Mouse (Mus musculus) right cerebral cortex, adult 18-20 months (tissue): ENCODE results near the gene Acsbg2.

Experiments
- DNase-seq: peaks from one replicate; pipeline ENCODE4 v3.0.0; 2022; ENCODE audit warnings: mixed read lengths

Gene Acsbg2

DNA sequence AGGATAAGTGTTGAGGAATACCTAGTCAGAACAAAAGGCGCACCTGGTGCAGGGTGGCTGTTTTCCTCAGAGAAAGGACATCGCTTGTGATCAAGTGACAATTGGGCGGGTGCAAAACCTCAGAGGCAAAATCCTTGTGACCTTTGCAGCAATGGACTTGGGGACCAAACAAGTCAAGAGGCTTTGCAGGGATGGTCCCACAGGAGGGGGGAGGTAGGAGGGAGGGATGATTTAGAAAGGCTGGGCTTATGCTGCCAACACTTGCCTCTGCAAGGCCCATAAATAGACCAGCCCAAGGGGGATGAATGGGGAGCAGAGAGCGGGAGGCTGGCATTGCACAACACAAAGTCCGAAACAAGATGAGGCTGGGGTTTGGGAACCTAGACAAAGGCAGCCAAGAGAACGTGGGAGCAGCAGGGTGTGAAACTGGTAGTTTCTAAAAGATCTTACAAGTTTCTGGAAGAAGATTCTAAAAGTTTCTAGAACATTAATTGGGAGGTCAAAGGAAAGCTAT is 55.2 kb downstream of the Acsbg2 start:
- DNase-seq, result no peak

DNA sequence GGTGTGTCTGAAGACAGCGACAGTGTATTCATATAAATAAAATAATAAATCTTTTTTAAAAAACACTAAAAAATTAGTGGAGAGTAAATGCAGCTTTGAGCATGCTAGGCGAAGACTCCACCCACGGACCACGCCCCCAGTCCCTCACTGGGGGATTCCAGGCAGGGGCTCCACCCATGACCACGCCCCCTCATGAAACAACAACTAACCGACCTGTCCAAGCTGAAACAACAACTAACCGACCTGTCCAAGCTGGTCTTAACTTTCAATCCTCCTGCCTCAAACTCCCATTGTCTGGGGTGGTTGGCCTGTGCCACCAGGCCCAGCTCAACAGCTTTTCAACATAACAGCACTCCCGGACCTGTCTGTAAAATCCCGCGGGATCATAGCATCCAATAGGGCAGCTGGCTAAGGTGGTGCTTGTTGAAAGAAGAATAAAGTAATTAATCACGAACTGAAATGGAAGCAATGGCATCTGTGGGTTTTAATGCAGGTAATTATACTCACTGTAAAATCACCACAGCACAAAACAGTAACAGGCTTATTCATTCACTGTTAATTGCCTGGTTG is 56.1 kb downstream of the Acsbg2 start:
- DNase-seq, result no peak

DNA sequence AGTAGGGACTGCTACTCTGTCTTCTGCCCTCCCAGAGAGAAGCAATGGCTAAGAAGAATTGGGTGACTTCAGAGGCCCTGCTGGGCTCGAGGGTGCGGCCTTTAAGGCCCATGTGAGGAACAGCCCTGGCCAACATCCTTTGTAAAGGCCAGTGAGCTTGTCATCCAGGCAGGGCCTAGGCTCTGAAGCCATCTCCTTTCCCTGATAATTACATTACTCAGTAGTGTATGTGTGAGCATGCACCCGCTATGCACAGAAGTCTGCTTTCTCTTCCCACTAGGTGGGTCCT is 59.2 kb downstream of the Acsbg2 start:
- DNase-seq, result no peak

DNA sequence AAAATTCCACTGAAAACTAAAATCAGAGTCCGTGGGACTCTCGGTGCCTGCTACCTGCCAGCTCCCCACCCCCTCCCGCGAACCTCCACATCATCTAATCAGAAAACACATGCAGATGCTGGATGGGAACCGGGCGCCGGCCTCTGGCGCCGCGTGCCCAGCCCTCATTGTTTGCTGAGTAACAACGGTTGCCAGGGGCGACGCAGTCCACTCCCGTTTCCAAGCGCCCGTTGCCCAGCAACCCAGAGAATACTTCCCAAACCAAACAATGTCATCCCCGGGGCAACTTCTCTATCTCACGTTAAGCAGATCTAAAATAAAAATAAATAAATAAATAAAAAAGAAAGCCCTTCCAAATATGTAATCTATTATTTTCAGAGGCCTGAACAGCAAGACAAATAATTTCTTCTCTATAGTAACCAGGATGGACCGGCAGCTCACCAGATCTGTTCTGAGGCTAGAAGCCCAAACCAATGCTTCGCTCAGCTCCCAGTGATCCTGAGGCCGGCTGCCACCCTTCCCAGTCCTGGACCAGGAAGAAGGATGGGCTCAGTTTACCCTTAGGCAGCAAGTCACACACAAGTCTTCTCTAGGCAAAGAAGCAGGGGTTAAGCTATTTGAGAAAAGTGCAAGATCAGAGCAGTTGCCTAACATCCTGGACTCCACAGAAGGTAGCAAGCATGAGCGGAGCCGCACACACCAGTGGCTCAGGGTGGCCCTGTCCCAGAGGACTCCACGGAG is 59.8 kb downstream of the Acsbg2 start:
- DNase-seq, result peak; percentile 82

DNA sequence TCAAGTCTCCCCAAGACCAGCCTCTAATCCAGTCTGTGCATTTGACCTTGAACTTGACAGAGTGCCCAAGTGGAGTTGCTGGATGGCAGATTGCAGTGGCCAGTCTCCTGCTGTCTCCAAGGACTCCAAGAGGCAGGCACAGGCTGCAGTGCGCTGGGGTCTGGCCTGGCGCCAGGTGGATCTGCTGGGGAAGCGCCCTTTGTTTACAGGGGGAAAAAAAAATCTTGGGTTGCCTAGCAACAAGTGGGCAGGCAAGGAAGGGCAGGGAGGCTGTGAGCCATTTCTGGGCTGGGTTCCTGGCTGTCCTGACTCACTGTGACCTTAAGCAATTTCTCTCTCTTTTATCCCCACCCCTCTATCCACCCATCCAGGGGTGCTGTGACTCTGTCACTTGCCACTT is 64.0 kb downstream of the Acsbg2 start:
- DNase-seq, result peak; percentile 70

DNA sequence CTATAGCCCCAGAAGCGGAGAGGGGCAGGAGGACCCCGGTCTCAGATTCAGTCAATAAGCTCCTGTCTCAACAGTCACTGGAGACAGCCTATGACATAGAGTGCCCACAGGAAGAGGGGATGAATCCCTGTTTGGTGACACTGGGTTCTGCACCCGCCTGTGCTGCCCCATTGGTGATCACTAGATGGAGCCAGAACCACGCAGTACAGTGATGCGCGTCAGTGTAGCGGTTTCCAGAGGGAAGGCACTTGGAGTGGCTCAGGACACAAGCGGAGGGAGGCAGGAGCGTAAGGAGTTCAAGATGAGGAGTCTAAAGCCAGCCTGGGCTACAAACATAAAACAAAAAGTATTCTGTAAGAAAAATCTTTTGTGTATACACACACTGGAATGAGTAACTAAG is 65.7 kb downstream of the Acsbg2 start:
- peak; percentile 82 for DNase-seq

DNA sequence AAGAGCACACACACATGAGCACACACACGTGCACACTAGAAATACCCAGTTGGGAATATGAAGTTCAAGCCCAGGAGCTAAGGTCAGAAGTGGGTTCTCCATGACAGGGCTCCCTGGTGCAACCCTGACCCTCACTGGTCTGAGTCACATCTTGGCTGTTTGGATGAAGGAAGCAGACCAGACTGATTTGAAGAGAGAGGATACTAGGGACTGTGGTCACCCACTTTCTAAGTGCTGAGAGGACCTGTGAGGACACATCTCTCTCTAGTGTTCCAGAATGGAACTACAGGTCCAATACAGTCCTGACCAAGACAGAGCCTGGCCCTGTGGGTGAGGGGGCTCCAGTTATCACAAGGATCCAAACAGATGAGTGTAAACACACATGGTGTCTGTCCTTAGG is 68.5 kb downstream of the Acsbg2 start:
- DNase-seq, result no peak

DNA sequence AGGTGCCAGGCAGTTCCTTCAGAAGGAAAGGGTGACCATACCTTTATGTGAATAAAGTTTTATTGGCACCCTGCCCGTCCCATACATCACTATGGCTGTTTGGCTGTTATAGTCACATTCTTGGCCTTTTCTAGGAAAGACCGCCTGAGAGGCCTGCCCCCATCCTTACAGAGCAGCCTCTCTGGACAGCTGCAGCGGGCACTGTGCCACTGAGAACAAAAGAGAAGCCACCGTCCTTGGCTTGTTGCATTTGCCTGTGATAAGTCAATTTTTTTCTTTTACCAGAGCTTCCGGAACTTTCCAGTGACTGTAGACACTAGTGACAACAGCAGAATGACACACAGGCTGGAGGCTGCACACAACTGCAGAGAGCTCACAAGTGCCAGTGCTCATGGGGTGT is 69.3 kb downstream of the Acsbg2 start:
- no peak for DNase-seq

DNA sequence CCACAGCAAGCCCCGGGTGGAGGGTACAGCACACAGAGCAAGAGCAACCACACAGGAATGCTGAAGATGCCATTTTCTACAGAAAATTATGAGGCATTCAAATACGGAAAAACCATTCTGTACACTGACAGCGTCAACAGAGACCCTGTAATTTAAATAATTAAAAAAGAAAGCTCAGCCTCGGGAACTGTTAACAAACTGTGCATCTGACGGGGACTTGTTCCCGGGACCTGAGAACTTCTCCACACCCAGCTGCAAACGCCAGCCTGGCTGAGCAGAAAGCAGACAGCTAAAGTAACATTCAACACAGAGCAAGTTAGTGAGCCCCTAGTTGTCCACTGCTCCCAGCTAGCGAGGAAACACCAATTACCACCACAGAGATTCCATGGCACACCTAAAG is 72.2 kb downstream of the Acsbg2 start:
- DNase-seq, result no peak

DNA sequence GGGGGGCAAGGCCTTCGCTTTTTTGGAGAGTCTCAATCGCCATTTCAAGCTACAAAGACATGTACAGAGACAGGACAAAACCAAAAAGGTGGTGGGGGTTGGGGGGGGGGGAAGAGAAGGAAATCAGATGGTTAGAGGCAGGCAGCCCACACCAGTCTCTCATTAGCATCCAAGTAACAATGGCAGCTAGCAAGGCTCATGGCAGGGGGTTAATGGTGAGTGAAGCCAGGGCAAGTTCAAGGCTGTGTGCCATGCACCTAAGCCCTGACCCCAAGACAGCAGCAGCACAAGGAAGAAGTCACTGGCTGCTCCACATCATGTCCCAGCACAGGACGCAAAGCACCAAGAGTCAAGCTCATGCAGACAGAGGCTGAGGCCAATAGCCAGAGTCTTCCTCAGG is 75.0 kb downstream of the Acsbg2 start:
- DNase-seq, result no peak

DNA sequence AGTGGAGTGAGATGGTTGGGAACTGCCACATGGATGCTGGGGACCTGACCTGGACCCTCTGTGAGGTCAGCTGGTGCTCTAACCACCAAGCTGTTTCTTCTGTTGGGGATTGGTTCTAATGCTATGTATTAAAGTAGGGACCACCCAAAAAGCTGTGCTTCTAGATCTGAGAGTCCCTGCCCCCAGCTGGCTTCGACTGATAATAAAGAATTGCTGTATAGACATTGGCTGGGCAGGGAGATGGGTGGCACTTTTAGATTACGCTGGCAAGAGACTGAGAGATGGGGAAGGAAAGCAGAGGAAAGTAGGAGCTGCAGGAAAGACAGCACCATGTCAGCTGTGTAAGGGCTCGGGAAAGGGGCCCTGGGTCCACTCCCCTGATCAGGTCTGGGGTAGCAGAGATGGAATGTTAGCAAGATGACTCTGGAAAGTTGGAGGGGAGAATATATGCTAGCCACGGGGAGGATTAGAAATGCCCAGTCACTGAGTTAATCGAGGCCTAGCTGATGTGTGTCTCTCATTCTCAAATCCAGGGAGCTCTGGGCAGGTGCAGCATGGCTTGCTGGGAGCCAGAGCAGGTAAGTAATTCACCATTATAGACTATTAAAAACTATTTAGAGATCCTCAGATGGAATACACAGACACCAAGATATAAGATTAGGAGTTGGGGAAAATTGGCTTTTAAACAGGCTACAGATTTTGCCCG is 80.5 kb downstream of the Acsbg2 start:
- no peak for DNase-seq
